Mouse (Mus musculus) stomach, embryonic 14.5 days (tissue): ENCODE results near the gene Htr5b. TPM values are rescaled to one million over a fixed set of nuclear protein-coding genes. Genes with fewer than 3 reads are reported as not detected.
A peak's percentile ranks its signal among the peaks of the same experiment; 100 is the strongest.

Experiments used
- ATAC-seq: fragments of 200-750 bp; cut with Nextera tagmentation; 2 replicates; pipeline ENCODE4 v1.8.0; 2017; ENCODE audit warnings: low read depth, moderate TSS enrichment; ENCODE audit not compliant: insufficient number of reproducible peaks, insufficient read depth, low FRiP score
- H3K27ac ChIP-seq: fragments of 300-500 bp; sonication (generic); 2 replicates; pipeline ENCODE4 v1.5.1; 2014; ENCODE audit warnings: mild to moderate bottlenecking, low read length, moderate library complexity, mixed read lengths
- H3K27me3 ChIP-seq: fragments of 300-500 bp; sonication (generic); 2 replicates; pipeline ENCODE4 v1.6.1; 2014; ENCODE audit warnings: low read length, control low read depth, mixed read lengths; ENCODE audit not compliant: control insufficient read depth, insufficient read depth
- H3K36me3 ChIP-seq: fragments of 300-500 bp; sonication (generic); 2 replicates; pipeline ENCODE4 v1.6.1; 2014; ENCODE audit warnings: mild to moderate bottlenecking, control low read depth, low read length, moderate library complexity, mixed read lengths; ENCODE audit not compliant: control insufficient read depth, insufficient read depth
- H3K4me1 ChIP-seq: fragments of 300-500 bp; sonication (generic); 2 replicates; pipeline ENCODE4 v1.6.1; 2014; ENCODE audit warnings: low read length, control low read depth, mixed read lengths; ENCODE audit not compliant: control insufficient read depth, insufficient read depth
- H3K4me2 ChIP-seq: fragments of 300-500 bp; sonication (generic); replicated peaks from 2 replicates; pipeline ENCODE4 v1.6.1; 2014; ENCODE audit warnings: low read depth, low read length, control low read depth
- H3K4me3 ChIP-seq: fragments of 300-500 bp; sonication (generic); 2 replicates; pipeline ENCODE4 v1.5.1; 2014; ENCODE audit warnings: low read depth, low read length, control low read depth
- H3K9ac ChIP-seq: fragments of 300-500 bp; sonication (generic); replicated peaks from 2 replicates; pipeline ENCODE4 v1.6.1; 2014; ENCODE audit warnings: low read depth, mild to moderate bottlenecking, control low read depth, low read length, moderate library complexity, mixed read lengths
- H3K9me3 ChIP-seq: fragments of 300-500 bp; sonication (generic); 2 replicates; pipeline ENCODE4 v1.6.1; 2016; ENCODE audit warnings: low read depth, low read length, control low read depth; ENCODE audit not compliant: control insufficient read depth
- WGBS: fragments of 180-500 bp; shearing (Covaris S2); extraction: QIAGEN DNeasy Blood & Tissue Kit; methylation state at CpG from one replicate; pipeline ENCODE4 v1.1.7; 2014; 5-methylcytosine and 5-hydroxymethylcytosine counted together
- polyA plus RNA-seq: library from polyadenylated mRNA; unstranded; fragments of >200 nt; fragmentation: Nextera tagmentation; extraction: Ambion mirVana; gene quantifications from 2 replicates; pipeline ENCODE4 v1.2.1, GENCODE M21; 2014

Gene Htr5b
- polyA plus RNA-seq, 1 experiment from 2014 or later: not detected

- no peak for ATAC-seq
- H3K4me3 ChIP-seq: no peak overlapping the region
- H3K9me3 ChIP-seq: no peaks in the 10 kb centered on the region
- H3K4me1 ChIP-seq: no peaks in the 10 kb centered on the region
- H3K36me3 ChIP-seq: peaks cover 10% of the 10 kb centered on the region
- H3K9ac ChIP-seq: no peak overlapping the region
- no peak overlapping the region for H3K27ac ChIP-seq
- no peak overlapping the region for H3K4me2 ChIP-seq
- 87% methylated on average over 4 of the region's 4 CpGs for WGBS
- no peaks in the 10 kb centered on the region for H3K27me3 ChIP-seq
Observed at GRCm38 (mm10) chr1:121548667-121549066, 20.4 kb upstream of the Htr5b start.

GRCm38 (mm10) chr1:121546844-121547243 lies 18.6 kb upstream of the Htr5b start:
- 72% methylated on average over 2 of the region's 2 CpGs for WGBS
- no peaks in the 10 kb centered on the region for H3K27me3 ChIP-seq
- H3K36me3 ChIP-seq: no peaks in the 10 kb centered on the region
- no peaks in the 10 kb centered on the region for H3K4me1 ChIP-seq
- no peak overlapping the region for H3K4me3 ChIP-seq
- no peaks in the 10 kb centered on the region for H3K9me3 ChIP-seq
- H3K27ac ChIP-seq: no peak overlapping the region
- H3K4me2 ChIP-seq: no peak overlapping the region
- ATAC-seq: no peak
- H3K9ac ChIP-seq: no peak overlapping the region

- H3K4me2 ChIP-seq: no peak overlapping the region
- ATAC-seq: no peak
- no peaks in the 10 kb centered on the region for H3K27me3 ChIP-seq
- no peak overlapping the region for H3K9ac ChIP-seq
- H3K4me3 ChIP-seq: no peak overlapping the region
- H3K9me3 ChIP-seq: no peaks in the 10 kb centered on the region
- H3K36me3 ChIP-seq: no peaks in the 10 kb centered on the region
- H3K4me1 ChIP-seq: no peaks in the 10 kb centered on the region
- no peak overlapping the region for H3K27ac ChIP-seq
- 51% methylated on average over 8 of the region's 8 CpGs for WGBS
Observed at GRCm38 (mm10) chr1:121540361-121540760, 12.1 kb upstream of the Htr5b start.

- Histone ChIP-seq H3K4me1 (peaks cover 6% of the 10 kb centered on the region; the same call in 1 of the 2 replicates), H3K27ac (no peak overlapping the region), H3K4me3 (no peak overlapping the region), H3K27me3 (peaks cover 11% of the 10 kb centered on the region; the same call in 1 of the 2 replicates), H3K9ac (no peak overlapping the region), H3K4me2 (no peak overlapping the region), H3K36me3 (no peaks in the 10 kb centered on the region), H3K9me3 (no peaks in the 10 kb centered on the region)
- 59% methylated on average over 7 of the region's 7 CpGs for WGBS
- no peak for ATAC-seq
Observed at GRCm38 (mm10) chr1:121531439-121531838, 3.2 kb upstream of the Htr5b start.

- H3K4me3 ChIP-seq: no peak overlapping the region
- H3K4me2 ChIP-seq: no peak overlapping the region
- H3K9ac ChIP-seq: no peak overlapping the region
- no peak for ATAC-seq
- no peaks in the 10 kb centered on the region for H3K9me3 ChIP-seq
- peaks cover 6% of the 10 kb centered on the region; the same call in 1 of the 2 replicates for H3K4me1 ChIP-seq
- peaks cover 11% of the 10 kb centered on the region; the same call in 1 of the 2 replicates for H3K27me3 ChIP-seq
- no peaks in the 10 kb centered on the region for H3K36me3 ChIP-seq
- no peak overlapping the region for H3K27ac ChIP-seq
- 78% methylated on average over 6 of the region's 6 CpGs for WGBS
Observed at GRCm38 (mm10) chr1:121529286-121529685, 1.0 kb upstream of the Htr5b start.

GRCm38 (mm10) chr1:121527600-121528398 lies 466 bp downstream of the Htr5b start:
- H3K9me3 ChIP-seq: no peaks in the 10 kb centered on the region
- no peaks in the 10 kb centered on the region for H3K36me3 ChIP-seq
- ATAC-seq: peak; percentile 42; the same call in 1 of the 2 replicates
- peaks cover 6% of the 10 kb centered on the region; the same call in 1 of the 2 replicates for H3K4me1 ChIP-seq
- H3K27me3 ChIP-seq: peaks cover 11% of the 10 kb centered on the region; the same call in 1 of the 2 replicates
- H3K4me3 ChIP-seq: peak overlapping the region; percentile 20
- 13% methylated on average over 55 of the region's 55 CpGs for WGBS
- no peak overlapping the region for H3K27ac ChIP-seq
- no peak overlapping the region for H3K9ac ChIP-seq
- H3K4me2 ChIP-seq: peak overlapping the region; percentile 64

- H3K4me2 ChIP-seq: peak overlapping the region; percentile 64
- no peaks in the 10 kb centered on the region for H3K9me3 ChIP-seq
- no peak overlapping the region for H3K27ac ChIP-seq
- H3K4me1 ChIP-seq: peaks cover 6% of the 10 kb centered on the region; the same call in 1 of the 2 replicates
- no peaks in the 10 kb centered on the region for H3K36me3 ChIP-seq
- peak overlapping the region; percentile 20; the same call in 1 of the 2 replicates for H3K4me3 ChIP-seq
- H3K9ac ChIP-seq: no peak overlapping the region
- peaks cover 11% of the 10 kb centered on the region; the same call in 1 of the 2 replicates for H3K27me3 ChIP-seq
- 46% methylated on average over 17 of the region's 17 CpGs for WGBS
- ATAC-seq: no peak
Observed at GRCm38 (mm10) chr1:121527061-121527460, 1.2 kb downstream of the Htr5b start.

- Histone ChIP-seq H3K27ac (no peak overlapping the region), H3K9ac (no peak overlapping the region), H3K9me3 (no peaks in the 10 kb centered on the region), H3K4me3 (no peak overlapping the region), H3K4me1 (no peaks in the 10 kb centered on the region), H3K27me3 (no peaks in the 10 kb centered on the region), H3K36me3 (no peaks in the 10 kb centered on the region), H3K4me2 (no peak overlapping the region)
- no peak for ATAC-seq
- WGBS: 74% methylated on average over 1 of the region's 1 CpGs
Observed at GRCm38 (mm10) chr1:121518609-121519008, 9.7 kb downstream of the Htr5b start.
